ENCODE assay signal across 9 mouse cellular contexts in the genomic region with DNA sequence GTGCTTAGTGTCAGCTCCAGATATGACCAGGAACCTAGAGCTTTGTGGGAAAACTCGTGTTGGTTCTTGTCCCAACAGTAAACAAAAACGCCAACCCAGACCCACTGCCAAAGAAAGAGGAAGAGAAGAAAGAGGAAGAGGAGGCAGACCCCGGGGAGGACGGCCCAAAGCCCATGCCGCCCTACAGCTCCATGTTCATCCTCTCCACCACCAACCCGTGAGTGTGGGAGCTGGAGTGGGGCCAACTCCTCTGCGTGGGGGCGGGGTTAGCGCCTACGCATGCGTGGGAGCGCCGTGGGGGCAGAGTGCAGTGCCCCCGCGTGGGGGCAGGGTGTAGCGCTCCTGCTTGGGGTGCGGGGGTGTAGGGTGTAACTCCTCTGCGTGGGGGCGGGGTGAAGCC.
DNase-seq lines count a peak whose midpoint lies in the region; ATAC-seq and TF ChIP-seq lines count a peak whose summit lies in the region.
"Had no signal": no experiment of that assay in that cellular context is flagged by ENCODE, and none has a peak within 500 bp of the region (broad histone marks: within the 10 kb centered on the region; RNA-seq: fewer than 3 reads in every experiment).

No protein-coding gene starts in this region.

- no peaks in the 10 kb centered on the region for H3K9me3 ChIP-seq in kidney, embryonic 16.5 days (ENCODE audit: low read length)
- H3K9me3 ChIP-seq in ES-Bruce4 (replicated peaks; ENCODE audit: control insufficient read depth, insufficient read depth, low read length, poor library complexity, severe bottlenecking), result no peaks in the 10 kb centered on the region
- H3K9me3 ChIP-seq in forebrain, embryonic 12.5 days, result no peaks in the 10 kb centered on the region
- H3K9me3 ChIP-seq in midbrain, embryonic 16.5 days (replicated peaks; ENCODE audit: control insufficient read depth, low read length, poor library complexity, severe bottlenecking), result no peaks in the 10 kb centered on the region

- no peak overlapping the region for H3K27ac ChIP-seq in kidney, embryonic 16.5 days (ENCODE audit: low read length)
- H3K27ac ChIP-seq in ES-Bruce4 (ENCODE audit: insufficient read depth, low read length), result no peak overlapping the region
- H3K27ac ChIP-seq in forebrain, embryonic 12.5 days, result no peak overlapping the region
- no peak overlapping the region for H3K27ac ChIP-seq in midbrain, embryonic 16.5 days (ENCODE audit: low read length)

- 38% methylated on average over 19 of the region's 19 CpGs for WGBS in kidney, embryonic 16.5 days
- WGBS in forebrain, embryonic 12.5 days, result 81% methylated on average over 19 of the region's 19 CpGs
- 77% methylated on average over 19 of the region's 19 CpGs for WGBS in midbrain, embryonic 16.5 days

- no peak for TF ChIP-seq POLR2A in ES-Bruce4 (IDR thresholded peaks at IDR 0.05; ENCODE audit: insufficient read depth, low read length)

- peaks cover 3% of the 10 kb centered on the region for H3K4me1 ChIP-seq in kidney, embryonic 16.5 days (ENCODE audit: insufficient read depth, low read length)
- no peaks in the 10 kb centered on the region for H3K4me1 ChIP-seq in ES-Bruce4 (ENCODE audit: control insufficient read depth, insufficient read depth, low read length)
- H3K4me1 ChIP-seq in forebrain, embryonic 12.5 days, result peaks cover 6% of the 10 kb centered on the region; the same call in 1 of the 2 replicates
- peaks cover 8% of the 10 kb centered on the region for H3K4me1 ChIP-seq in midbrain, embryonic 16.5 days (ENCODE audit: control insufficient read depth, insufficient read depth, low read length)

- peak; percentile 6 for DNase-seq in kidney, adult 9 months
- DNase-seq in kidney, postnatal 4 days, result peak; percentile 61 to 66
- peak; percentile 21 to 43 for DNase-seq in natural killer cell, adult 2 months (ENCODE audit: low spot score in 2 of 2)
- no peak for DNase-seq in left cerebral cortex, postnatal 36 days (ENCODE audit: low spot score in 2 of 2)

- peak; percentile 32 for TF ChIP-seq CTCF in ES-Bruce4 (IDR thresholded peaks at IDR 0.05; ENCODE audit: low read depth, low read length)

- H3K27me3 ChIP-seq in kidney, embryonic 16.5 days (ENCODE audit: insufficient read depth, low read length), result no peaks in the 10 kb centered on the region
- no peaks in the 10 kb centered on the region for H3K27me3 ChIP-seq in ES-Bruce4 (ENCODE audit: control insufficient read depth, insufficient read depth, low read length, poor library complexity, severe bottlenecking)
- no peaks in the 10 kb centered on the region for H3K27me3 ChIP-seq in forebrain, embryonic 12.5 days
- no peaks in the 10 kb centered on the region for H3K27me3 ChIP-seq in midbrain, embryonic 16.5 days (ENCODE audit: control insufficient read depth, insufficient read depth, low read depth, low read length)

- TF ChIP-seq EP300 in ES-Bruce4 (IDR thresholded peaks at IDR 0.05; ENCODE audit: insufficient read depth, low read depth, low read length), result no peak

- ATAC-seq in kidney, embryonic 16.5 days (ENCODE audit: low FRiP score, low TSS enrichment), result no peak
- ATAC-seq in forebrain, embryonic 12.5 days (ENCODE audit: low FRiP score), result no peak
- ATAC-seq in midbrain, embryonic 16.5 days, result no peak

- H3K4me3 ChIP-seq in kidney, embryonic 16.5 days (ENCODE audit: low read length), result no peak overlapping the region
- no peak overlapping the region for H3K4me3 ChIP-seq in ES-Bruce4 (ENCODE audit: low read depth, low read length)
- no peak overlapping the region for H3K4me3 ChIP-seq in forebrain, embryonic 12.5 days (replicated peaks)
- H3K4me3 ChIP-seq in midbrain, embryonic 16.5 days (ENCODE audit: low read depth, low read length), result no peak overlapping the region
- H3K4me3 ChIP-seq: erythroblast, embryonic 14.5 days had no signal

- H3K4me2 ChIP-seq in kidney, embryonic 16.5 days (replicated peaks; ENCODE audit: low read depth, low read length), result no peak overlapping the region
- no peak overlapping the region for H3K4me2 ChIP-seq in forebrain, embryonic 12.5 days
- no peak overlapping the region for H3K4me2 ChIP-seq in midbrain, embryonic 16.5 days (ENCODE audit: low read length)

- no peaks in the 10 kb centered on the region for H3K36me3 ChIP-seq in kidney, embryonic 16.5 days (ENCODE audit: insufficient read depth, low read length)
- H3K36me3 ChIP-seq in ES-Bruce4 (ENCODE audit: control insufficient read depth, insufficient read depth, low read length, poor library complexity, severe bottlenecking), result no peaks in the 10 kb centered on the region; the same call in 1 of the 2 replicates
- peaks cover 12% of the 10 kb centered on the region for H3K36me3 ChIP-seq in forebrain, embryonic 12.5 days (replicated peaks)
- peaks cover 26% of the 10 kb centered on the region for H3K36me3 ChIP-seq in midbrain, embryonic 16.5 days (ENCODE audit: control insufficient read depth, insufficient read depth, low read length)

- intact Hi-C loops in left cerebral cortex, postnatal 36 days (cut with DNase I), result loop anchor here (10.0 kb wide), 1 partner anchor 273 kb away; no protein-coding TSS in a partner anchor

- H3K9ac ChIP-seq in kidney, embryonic 16.5 days (replicated peaks; ENCODE audit: low read length), result no peak overlapping the region
- no peak overlapping the region for H3K9ac ChIP-seq in ES-Bruce4 (ENCODE audit: low read depth, poor library complexity, severe bottlenecking)
- no peak overlapping the region for H3K9ac ChIP-seq in forebrain, embryonic 12.5 days
- H3K9ac ChIP-seq in midbrain, embryonic 16.5 days (ENCODE audit: low read depth, low read length), result no peak overlapping the region

Comparison
In these comparisons a context has a peak if more than half of its experiments do, and no peak if none do; other contexts are left out.
1. DNase-seq: peak in kidney, adult 9 months (single experiment), kidney, postnatal 4 days (2 of 2) and natural killer cell, adult 2 months (2 of 2); none in left cerebral cortex, postnatal 36 days (0 of 2).